Mouse (Mus musculus): ENCODE measurements around the gene Rasal1.

DNA sequence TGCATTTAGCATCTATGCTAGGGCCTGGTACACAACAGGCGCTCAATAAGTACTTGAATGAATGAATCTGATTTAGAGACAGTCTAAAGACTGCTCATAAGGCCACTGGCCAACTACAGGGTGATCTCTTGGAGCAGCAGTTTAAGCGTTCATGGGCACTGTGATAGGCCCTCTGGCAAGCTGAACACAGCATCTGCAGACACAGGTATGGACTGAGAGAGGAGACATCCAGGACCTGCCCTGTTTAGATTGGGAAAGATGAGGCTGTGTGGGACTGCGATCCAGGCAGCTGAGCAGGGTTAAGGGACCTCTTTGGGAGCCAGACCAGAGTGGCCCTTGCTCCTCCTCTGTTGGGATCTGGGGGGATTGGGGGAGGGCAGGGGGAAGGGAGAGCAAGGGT is 63.2 kb downstream of the Rasal1 start, which contains the start of gene Dtx1:
- TF ChIP-seq CTCF (IDR thresholded peaks at IDR 0.05; ENCODE audit: low read depth) (no peak), EP300 (optimal IDR thresholded peaks at IDR 0.05) (no peak)

Measured in stomach, postnatal 0 days (tissue).